Mouse (Mus musculus): ENCODE measurements around the gene Gm28171.
"Not testable (repeated sequence)": the region's sequence is repeated elsewhere in the genome, so short reads cannot be mapped to it uniquely, and the experiment has no call there.

The Gm28171 gene

GRCm38 (mm10) chrY:5793095-5793494 lies at the start of gene Gm28171:
Gene Gm28171 (plus strand): TSS chrY:5793395.
- not testable (repeated sequence) for DNase-seq (ENCODE audit: low spot score in 2 of 2)

Measured in natural killer cell, adult 2 months (primary cell).